Mouse (Mus musculus): ENCODE results near the gene Zfp148. TPM values are rescaled to one million over a fixed set of nuclear protein-coding genes. Genes with fewer than 3 reads are reported as not detected.
A peak's percentile ranks its signal among the peaks of the same experiment; 100 is the strongest.
"Not testable (repeated sequence)": the region's sequence is repeated elsewhere in the genome, so short reads cannot be mapped to it uniquely, and the experiment has no call there.

Zfp148 gene
- polyA plus RNA-seq, 1 experiment from 2014 or later, result 54.2 TPM

DNA sequence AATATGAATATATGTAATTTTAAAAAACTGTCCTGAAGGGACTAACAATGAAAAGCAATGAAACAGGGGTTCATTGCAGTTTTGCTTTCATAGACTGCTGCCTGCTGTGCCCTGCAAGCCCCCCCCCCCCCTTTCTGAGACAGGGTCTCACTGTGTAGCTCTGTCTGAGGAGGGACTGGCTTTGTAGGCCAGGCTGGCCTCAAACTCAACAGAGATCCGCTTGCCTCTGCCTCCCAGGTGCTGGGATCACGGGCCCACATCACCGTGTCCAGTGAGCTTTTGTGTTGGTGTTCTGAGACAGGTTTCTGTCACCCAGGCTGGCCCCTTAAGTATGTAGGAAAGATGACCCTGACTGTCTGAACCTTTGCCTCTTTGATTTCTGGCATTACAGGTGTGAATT, 2.9 kb downstream of the Zfp148 start:
- H3K36me3 ChIP-seq (replicated peaks), result no peaks in the 10 kb centered on the region
- 98% methylated on average over 3 of the region's 3 CpGs for WGBS
- H3K9ac ChIP-seq, result no peak overlapping the region
- H3K4me1 ChIP-seq, result peaks cover 30% of the 10 kb centered on the region
- no peak for ATAC-seq (replicated peaks)
- no peak overlapping the region for H3K4me2 ChIP-seq
- no peaks in the 10 kb centered on the region for H3K27me3 ChIP-seq (replicated peaks)
- H3K4me3 ChIP-seq, result no peak overlapping the region
- H3K9me3 ChIP-seq, result no peaks in the 10 kb centered on the region
- no peak overlapping the region for H3K27ac ChIP-seq

DNA sequence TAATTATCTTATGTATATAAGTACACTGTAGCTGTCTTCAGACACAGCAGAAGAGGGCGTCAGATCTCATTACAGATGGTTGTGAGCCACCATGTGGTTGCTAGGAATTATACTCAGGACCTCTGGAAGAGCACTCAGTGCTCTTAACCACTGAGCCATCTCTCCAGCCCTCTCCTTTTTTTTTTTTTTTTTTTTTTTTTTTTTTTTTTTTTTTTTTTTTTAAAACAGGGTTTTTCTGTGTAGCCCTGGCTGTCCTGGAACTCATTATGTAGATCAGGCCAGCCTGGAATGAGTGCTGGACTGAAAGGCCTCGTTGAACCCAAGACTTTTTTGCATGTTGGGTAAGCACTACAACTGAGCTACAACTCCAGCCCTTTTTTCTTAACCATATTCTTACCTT, 3.4 kb downstream of the Zfp148 start:
- ATAC-seq (replicated peaks); H3K36me3 ChIP-seq (replicated peaks); H3K4me3 ChIP-seq; H3K27ac ChIP-seq; H3K27me3 ChIP-seq (replicated peaks); H3K4me2 ChIP-seq; H3K9me3 ChIP-seq; H3K9ac ChIP-seq: not testable (repeated sequence)
- H3K4me1 ChIP-seq, result peaks cover 29% of the 10 kb centered on the region
- 87% methylated on average over 2 of the region's 2 CpGs for WGBS

DNA sequence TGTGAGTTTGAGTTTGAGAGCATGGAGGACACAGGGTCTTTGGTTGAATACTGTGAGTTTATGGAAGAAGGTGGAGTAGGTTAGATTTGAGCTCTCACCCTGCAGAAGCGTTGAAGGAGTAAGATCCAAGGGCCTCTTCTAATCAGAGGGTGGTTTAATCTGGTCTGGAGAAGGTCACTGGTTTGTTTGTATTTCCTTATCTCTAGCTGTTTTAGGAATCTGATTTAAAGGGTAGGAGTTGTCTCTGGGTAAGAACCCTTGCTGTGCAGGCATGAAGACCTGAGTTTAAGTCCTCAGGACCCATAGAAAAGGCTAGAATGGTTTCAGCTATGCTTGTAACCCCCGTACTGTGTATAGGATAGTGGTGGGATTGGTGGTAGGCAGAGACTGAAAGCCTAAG, 6.4 kb downstream of the Zfp148 start:
- Histone ChIP-seq H3K27ac (no peak overlapping the region), H3K27me3 (replicated peaks) (no peaks in the 10 kb centered on the region), H3K9me3 (no peaks in the 10 kb centered on the region), H3K9ac (no peak overlapping the region), H3K4me1 (peaks cover 18% of the 10 kb centered on the region), H3K36me3 (replicated peaks) (no peaks in the 10 kb centered on the region), H3K4me2 (no peak overlapping the region), H3K4me3 (no peak overlapping the region)
- no peak for ATAC-seq (replicated peaks)
- WGBS, result 94% methylated on average over 2 of the region's 2 CpGs

DNA sequence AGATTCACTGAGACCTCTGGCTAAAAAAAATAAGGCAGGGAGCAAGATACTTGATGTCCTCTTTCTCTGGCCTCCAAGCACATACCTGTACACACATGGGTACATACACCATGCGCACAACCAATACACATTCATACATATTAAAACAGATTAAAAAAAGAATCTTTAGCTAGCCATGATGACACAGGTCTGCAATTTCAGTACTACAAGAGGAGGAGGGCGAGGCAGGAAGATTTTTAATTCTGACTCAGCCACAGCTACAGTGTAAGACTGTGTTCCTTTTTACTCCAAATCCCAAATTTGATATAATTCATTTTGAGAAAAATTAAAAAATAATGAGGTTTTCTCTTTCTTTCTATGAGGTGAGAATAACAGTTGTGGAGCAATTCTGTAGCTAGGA, 6.8 kb downstream of the Zfp148 start:
- no peaks in the 10 kb centered on the region for H3K27me3 ChIP-seq (replicated peaks)
- H3K4me1 ChIP-seq, result peaks cover 14% of the 10 kb centered on the region
- H3K4me2 ChIP-seq, result no peak overlapping the region
- no peaks in the 10 kb centered on the region for H3K9me3 ChIP-seq
- no peak for ATAC-seq (replicated peaks)
- H3K27ac ChIP-seq, result no peak overlapping the region
- no peak overlapping the region for H3K9ac ChIP-seq
- 100% methylated on average over 2 of the region's 2 CpGs for WGBS
- H3K36me3 ChIP-seq (replicated peaks), result no peaks in the 10 kb centered on the region
- H3K4me3 ChIP-seq, result no peak overlapping the region

DNA sequence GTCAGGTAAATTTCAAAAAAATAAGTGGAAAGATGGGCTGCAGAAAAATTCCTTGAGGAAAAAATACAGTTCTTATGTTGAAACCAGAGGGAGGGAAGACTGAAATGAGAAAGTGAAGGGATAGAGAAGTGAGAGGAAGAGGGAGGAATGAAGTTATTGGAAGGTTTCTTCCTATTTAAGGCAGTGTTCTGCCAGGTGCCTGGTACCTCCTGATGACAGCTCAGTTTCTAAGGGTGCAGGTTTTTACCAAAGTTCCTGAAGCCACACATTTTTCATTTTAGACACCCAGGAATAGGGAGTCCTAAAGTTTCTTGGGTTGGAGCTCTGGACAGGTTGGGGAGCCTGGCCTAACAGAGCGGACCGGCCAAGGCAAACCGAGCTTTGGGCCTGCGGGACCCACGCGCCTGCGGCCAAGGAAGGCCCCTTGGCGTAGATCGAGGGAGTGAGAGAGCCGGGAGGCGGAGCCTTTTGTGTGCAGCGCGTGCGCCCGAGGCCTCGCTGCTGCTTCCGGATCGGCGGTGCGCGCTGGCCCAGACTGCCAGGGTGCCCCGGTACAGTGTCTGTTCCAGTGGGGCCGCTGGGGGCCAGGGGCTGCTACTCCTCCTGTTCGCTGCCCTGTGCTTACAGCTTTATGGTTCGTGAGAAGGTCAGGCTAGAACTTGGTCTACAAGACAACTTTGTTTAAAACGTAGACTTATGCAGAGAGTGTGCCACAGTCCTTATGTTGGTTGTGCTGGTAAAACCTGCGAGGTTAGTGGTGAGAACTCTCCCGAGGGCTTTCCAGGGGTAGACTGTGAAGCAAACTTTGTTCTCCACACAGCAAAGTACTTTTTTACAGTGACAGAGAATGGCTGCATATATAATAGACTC, 19.5 kb downstream of the Zfp148 start:
- peak overlapping the region; percentile 36 for H3K4me3 ChIP-seq
- peak overlapping the region; percentile 66 for H3K4me2 ChIP-seq
- H3K27me3 ChIP-seq (replicated peaks), result no peaks in the 10 kb centered on the region
- no peaks in the 10 kb centered on the region for H3K36me3 ChIP-seq (replicated peaks)
- no peaks in the 10 kb centered on the region for H3K9me3 ChIP-seq
- H3K4me1 ChIP-seq, result peaks cover 19% of the 10 kb centered on the region
- H3K9ac ChIP-seq, result peak overlapping the region; percentile 42
- 1% methylated on average over 28 of the region's 28 CpGs for WGBS
- no peak overlapping the region for H3K27ac ChIP-seq
- ATAC-seq (replicated peaks), result peak; percentile 81

DNA sequence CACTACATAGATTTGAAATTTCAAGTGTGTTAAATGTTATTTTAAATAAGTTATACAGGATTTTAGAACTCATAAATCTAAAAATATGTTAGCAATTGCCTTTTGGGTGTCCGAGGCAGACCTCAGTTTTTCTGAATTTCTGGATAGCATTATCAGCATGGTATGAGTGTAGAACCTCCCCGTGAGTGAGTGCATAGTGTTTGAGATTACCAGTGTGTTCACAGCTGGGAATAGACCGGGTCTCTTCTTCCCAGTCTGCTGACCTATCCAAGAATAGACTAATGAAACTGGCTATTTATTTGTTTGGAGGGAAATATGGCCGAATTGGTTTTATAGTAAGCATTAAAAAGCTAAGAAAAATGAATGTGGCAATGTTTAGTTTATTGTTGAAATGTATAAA, 20.3 kb downstream of the Zfp148 start:
- H3K9me3 ChIP-seq, result no peaks in the 10 kb centered on the region
- peaks cover 19% of the 10 kb centered on the region for H3K4me1 ChIP-seq
- no peak overlapping the region for H3K27ac ChIP-seq
- no peak overlapping the region for H3K9ac ChIP-seq
- no peak overlapping the region for H3K4me3 ChIP-seq
- no peaks in the 10 kb centered on the region for H3K36me3 ChIP-seq (replicated peaks)
- no peak for ATAC-seq (replicated peaks)
- WGBS, result 62% methylated on average over 4 of the region's 4 CpGs
- H3K27me3 ChIP-seq (replicated peaks), result no peaks in the 10 kb centered on the region
- H3K4me2 ChIP-seq, result no peak overlapping the region

DNA sequence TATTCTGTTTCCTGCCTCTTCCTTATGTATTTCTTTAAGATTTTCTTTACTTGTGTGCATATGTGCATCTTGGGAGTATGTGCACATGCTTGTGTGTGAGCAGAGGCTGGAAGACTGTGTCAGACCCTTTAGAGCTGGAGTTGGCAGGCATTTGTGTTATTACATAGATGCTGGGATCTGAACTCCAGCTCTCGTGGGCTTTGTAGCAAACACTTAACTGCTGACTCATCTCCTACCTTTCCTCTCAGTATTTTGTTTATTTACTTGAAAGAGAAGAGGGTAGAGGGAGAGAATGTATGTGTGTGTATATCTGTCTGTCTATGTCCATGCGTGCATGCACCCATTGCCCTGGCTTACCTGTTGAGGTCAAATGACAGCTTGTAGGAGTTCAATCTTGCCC, 22.6 kb downstream of the Zfp148 start:
- ATAC-seq (replicated peaks), result no peak
- Histone ChIP-seq H3K36me3 (replicated peaks) (no peaks in the 10 kb centered on the region), H3K4me3 (no peak overlapping the region), H3K4me1 (peaks cover 19% of the 10 kb centered on the region), H3K9me3 (no peaks in the 10 kb centered on the region), H3K27me3 (replicated peaks) (no peaks in the 10 kb centered on the region), H3K9ac (no peak overlapping the region), H3K4me2 (no peak overlapping the region), H3K27ac (no peak overlapping the region)
- WGBS, result 83% methylated on average over 2 of the region's 2 CpGs

DNA sequence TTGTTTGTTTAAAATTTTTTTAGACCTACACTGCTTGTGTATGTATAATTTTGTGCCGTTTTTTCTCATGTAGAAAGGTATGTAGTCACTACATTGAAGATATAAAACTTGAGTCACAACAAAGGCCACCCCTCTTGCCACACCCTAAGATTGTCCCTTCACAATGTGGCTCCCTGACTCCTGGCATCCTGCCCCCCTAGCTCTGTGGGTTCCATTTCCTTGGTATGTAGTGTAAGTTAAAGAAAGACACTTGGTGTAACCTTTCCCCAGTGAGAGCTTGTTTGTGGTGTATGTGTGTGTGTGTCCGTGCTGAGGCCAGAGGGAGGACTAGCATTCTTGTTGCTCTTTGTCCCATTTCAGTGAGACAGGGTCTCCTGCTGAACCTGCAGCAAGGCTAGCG, 23.4 kb downstream of the Zfp148 start:
- whole genome bisulfite sequencing, result 86% methylated on average over 3 of the region's 3 CpGs
- Histone ChIP-seq H3K9me3 (no peaks in the 10 kb centered on the region), H3K9ac (no peak overlapping the region), H3K27ac (no peak overlapping the region), H3K36me3 (replicated peaks) (no peaks in the 10 kb centered on the region), H3K4me1 (peaks cover 19% of the 10 kb centered on the region), H3K4me3 (no peak overlapping the region), H3K4me2 (no peak overlapping the region), H3K27me3 (replicated peaks) (no peaks in the 10 kb centered on the region)
- ATAC-seq (replicated peaks), result no peak

DNA sequence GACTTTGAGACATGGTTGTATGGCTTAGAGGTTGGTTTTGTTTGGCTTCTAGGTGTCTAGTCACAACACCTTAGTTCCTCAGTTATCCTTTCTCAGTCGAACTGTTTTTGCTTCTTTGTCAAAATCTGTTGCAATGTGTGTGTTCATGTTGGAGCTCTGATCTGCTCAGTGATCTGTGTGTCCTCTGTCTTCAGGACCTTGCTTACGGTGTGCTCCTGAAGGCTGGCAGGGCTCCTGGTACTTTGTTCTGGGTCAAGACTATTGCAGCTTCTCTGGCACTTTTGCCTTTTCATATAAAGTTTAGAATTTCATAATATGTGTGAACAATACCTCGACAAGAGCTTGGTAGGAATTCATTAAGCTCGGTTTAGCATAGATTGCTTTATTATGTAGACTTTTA, 24.9 kb downstream of the Zfp148 start:
- Histone ChIP-seq H3K27ac (no peak overlapping the region), H3K9me3 (no peaks in the 10 kb centered on the region), H3K4me1 (peaks cover 14% of the 10 kb centered on the region), H3K27me3 (replicated peaks) (no peaks in the 10 kb centered on the region), H3K4me3 (no peak overlapping the region), H3K36me3 (replicated peaks) (no peaks in the 10 kb centered on the region), H3K4me2 (no peak overlapping the region), H3K9ac (no peak overlapping the region)
- 71% methylated on average over 4 of the region's 4 CpGs for WGBS
- ATAC-seq (replicated peaks), result no peak

DNA sequence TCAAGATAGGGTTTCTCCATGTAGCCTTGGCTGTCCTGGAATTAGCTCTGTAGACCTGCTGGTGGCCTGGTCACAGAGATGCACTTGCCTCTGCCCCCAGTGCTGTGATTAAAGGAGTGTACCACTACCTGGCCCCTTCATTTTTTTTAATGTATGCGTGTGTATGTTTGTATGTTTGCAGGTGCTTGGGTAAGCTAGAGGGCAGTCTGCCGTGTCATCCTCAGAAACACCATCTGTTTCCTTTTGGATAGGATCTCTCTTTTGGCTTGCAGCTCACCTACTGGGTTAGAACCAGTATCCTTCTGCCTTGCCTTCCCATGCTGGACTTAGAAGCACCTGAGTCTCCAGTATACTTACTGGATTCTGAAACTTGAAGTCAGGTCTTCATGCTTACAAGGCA, 29.5 kb downstream of the Zfp148 start:
- no peak overlapping the region for H3K9ac ChIP-seq
- no peak overlapping the region for H3K4me3 ChIP-seq
- no peaks in the 10 kb centered on the region for H3K9me3 ChIP-seq
- 92% methylated on average over 2 of the region's 2 CpGs for WGBS
- H3K36me3 ChIP-seq (replicated peaks), result no peaks in the 10 kb centered on the region
- peaks cover 12% of the 10 kb centered on the region; the same call in 1 of the 2 replicates for H3K4me1 ChIP-seq
- no peak overlapping the region for H3K4me2 ChIP-seq
- ATAC-seq (replicated peaks), result no peak
- H3K27ac ChIP-seq, result no peak overlapping the region
- no peaks in the 10 kb centered on the region for H3K27me3 ChIP-seq (replicated peaks)

DNA sequence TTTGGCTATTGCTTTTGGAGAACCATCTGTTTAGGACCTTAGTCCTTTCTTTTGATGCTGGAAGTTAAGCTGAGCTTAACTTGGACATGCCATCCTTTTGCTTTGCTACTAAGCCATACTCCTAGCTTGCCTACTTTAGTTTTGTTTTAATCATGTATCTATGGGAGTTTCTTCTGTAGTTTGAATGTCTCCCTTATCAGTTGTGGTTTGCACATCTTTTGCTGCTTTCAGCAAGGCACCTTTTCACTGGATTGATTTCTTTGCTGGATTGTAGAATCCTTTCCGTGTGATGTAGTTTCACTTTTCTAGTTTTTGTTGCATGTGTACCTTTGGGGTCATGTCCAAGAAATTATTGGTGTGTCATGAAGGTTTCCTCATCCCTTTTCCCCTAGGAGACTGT, 30.0 kb downstream of the Zfp148 start:
- no peaks in the 10 kb centered on the region for H3K27me3 ChIP-seq (replicated peaks)
- no peak overlapping the region for H3K9ac ChIP-seq
- H3K4me1 ChIP-seq, result peaks cover 12% of the 10 kb centered on the region; the same call in 1 of the 2 replicates
- 94% methylated on average over 1 of the region's 1 CpGs for whole genome bisulfite sequencing
- no peak for ATAC-seq (replicated peaks)
- no peak overlapping the region for H3K27ac ChIP-seq
- H3K36me3 ChIP-seq (replicated peaks), result no peaks in the 10 kb centered on the region
- no peak overlapping the region for H3K4me2 ChIP-seq
- H3K4me3 ChIP-seq, result no peak overlapping the region
- H3K9me3 ChIP-seq, result no peaks in the 10 kb centered on the region

DNA sequence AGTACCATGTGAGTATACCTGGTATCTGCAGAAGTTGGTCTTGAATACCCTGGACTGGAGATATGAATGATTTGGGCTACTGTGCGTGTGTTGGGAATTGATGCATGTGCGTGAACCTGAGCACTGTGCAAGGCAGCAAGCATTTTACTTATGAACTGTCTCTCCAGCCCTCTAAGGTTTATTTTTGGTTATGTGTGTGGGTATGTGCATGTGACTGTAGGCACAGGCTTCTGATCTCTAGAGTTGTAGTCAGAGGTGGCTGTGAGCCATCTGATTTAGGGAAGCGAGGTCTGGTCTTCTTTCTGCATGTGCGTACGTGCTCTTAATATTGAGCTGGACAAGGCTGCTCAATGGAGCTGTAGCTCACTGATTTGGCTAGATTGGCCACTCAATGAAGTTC, 33.6 kb downstream of the Zfp148 start:
- no peak for ATAC-seq (replicated peaks)
- 88% methylated on average over 5 of the region's 5 CpGs for WGBS

DNA sequence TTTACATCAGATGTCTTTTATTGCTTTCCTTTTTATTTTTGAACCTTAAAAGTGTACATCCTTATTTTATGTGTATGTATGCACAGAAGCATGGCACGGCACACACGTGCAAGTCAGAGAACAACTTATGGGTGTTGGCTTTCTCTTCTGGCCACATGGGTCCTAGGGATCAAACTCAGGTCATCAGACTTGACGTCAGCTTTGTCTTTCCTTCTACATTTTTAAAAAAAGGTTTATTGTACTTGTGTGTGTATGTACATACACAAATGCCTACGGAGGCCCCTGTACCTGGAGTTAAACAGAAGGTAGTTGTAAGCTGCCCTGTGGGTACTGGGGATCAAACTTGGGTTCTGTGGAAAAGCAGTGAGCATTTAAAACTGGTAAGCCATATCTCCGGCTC, 35.0 kb downstream of the Zfp148 start:
- ATAC-seq (replicated peaks), result no peak

More for the DNA sequence above, 33.6 kb downstream of the Zfp148 start:
- H3K36me3 ChIP-seq (replicated peaks), result no peaks in the 10 kb centered on the region
- no peak overlapping the region for H3K9ac ChIP-seq
- H3K27me3 ChIP-seq (replicated peaks), result no peaks in the 10 kb centered on the region
- H3K27ac ChIP-seq, result no peak overlapping the region
- no peak overlapping the region for H3K4me2 ChIP-seq
- H3K4me1 ChIP-seq, result peaks cover 17% of the 10 kb centered on the region; the same call in 1 of the 2 replicates
- no peaks in the 10 kb centered on the region for H3K9me3 ChIP-seq
- H3K4me3 ChIP-seq, result no peak overlapping the region

More for the DNA sequence above, 35.0 kb downstream of the Zfp148 start:
- Histone ChIP-seq H3K4me2 (no peak overlapping the region), H3K4me1 (peaks cover 15% of the 10 kb centered on the region; the same call in 1 of the 2 replicates), H3K27me3 (replicated peaks) (no peaks in the 10 kb centered on the region), H3K36me3 (replicated peaks) (no peaks in the 10 kb centered on the region), H3K27ac (no peak overlapping the region), H3K9ac (no peak overlapping the region), H3K9me3 (no peaks in the 10 kb centered on the region), H3K4me3 (no peak overlapping the region)
- WGBS, result 85% methylated on average over 5 of the region's 5 CpGs

Data from midbrain, embryonic 15.5 days (tissue).